Mouse (Mus musculus) G1E (cell line): ENCODE results near the gene Myadm.

Experiments used
- CTCF ChIP-seq: IDR thresholded peaks from 2 replicates; pipeline ENCODE4 v1.5.1; 2012; ENCODE audit warnings: low read depth, low read length, inconsistent platforms, mixed read lengths
- GATA2 ChIP-seq: IDR thresholded peaks from 2 replicates; pipeline ENCODE4 v1.6.1; 2012; ENCODE audit warnings: low read depth, low read length, inconsistent platforms, borderline replicate concordance

GRCm38 (mm10) chr7:3331581-3332223, 42.8 kb downstream of the Myadm start:
- TF ChIP-seq CTCF (no peak), GATA2 (no peak)
